Mouse (Mus musculus): ENCODE measurements at regions not wholly inside any gene's neighbourhood (a gene's known extent, or its start where the extent isn't known, plus 50 kb on each side); places are given as distances from the start of the nearest gene placed in this dataset.
A peak's percentile ranks its signal among the peaks of the same experiment; 100 is the strongest.

DNA sequence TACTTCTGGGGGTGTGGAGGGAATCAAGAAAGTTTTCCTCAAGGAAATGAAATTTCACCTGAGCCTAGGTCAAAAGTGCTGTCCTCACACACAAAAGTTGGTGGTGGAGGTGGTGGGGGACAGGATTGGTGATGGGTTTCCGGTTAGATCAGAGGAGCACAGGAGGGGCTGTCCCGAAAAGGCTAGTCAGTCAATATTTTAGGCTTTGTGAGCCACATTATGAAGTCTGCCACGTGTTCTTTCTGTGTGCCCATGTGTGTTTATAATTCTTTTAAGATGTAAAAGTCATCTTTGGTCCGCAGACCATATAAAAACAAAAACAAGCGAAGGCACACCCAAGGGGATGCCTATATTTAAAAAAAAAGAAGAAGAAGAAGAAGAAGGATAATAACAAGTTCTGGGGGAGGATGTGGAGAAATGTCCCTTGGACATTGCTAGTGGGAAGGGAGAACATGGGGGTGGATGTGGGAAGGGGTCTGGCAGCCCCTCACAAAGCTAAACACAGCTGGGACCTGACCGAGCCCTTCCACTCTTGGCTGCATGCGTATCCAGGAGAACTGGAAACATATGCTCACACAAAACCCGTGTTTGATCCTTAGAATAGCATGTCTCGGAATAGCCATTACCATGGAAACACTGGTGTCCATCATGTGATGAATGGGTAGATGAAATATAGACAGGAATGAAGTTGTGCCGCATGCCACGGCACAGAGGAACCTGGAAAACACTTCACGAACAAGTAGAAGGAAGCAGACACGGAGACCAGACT lies 98.7 kb upstream of the Slc45a1 start:
- H3K36me3 ChIP-seq (ENCODE audit: control insufficient read depth, insufficient read depth, low read length) = no peaks in the 10 kb centered on the region
- TF ChIP-seq CTCF (conservative IDR thresholded peaks at IDR 0.05; ENCODE audit: insufficient read depth, insufficient read length, low read depth, low read length) (no peak), POLR2A (IDR thresholded peaks at IDR 0.05; ENCODE audit: low read depth, low read length) (no peak)
- peaks cover 13% of the 10 kb centered on the region for H3K4me1 ChIP-seq (ENCODE audit: control insufficient read depth, insufficient read depth, low read length)
- H3K27ac ChIP-seq (ENCODE audit: insufficient read depth, low read depth, low read length) = no peak overlapping the region
- DNase-seq = no peak
- no peaks in the 10 kb centered on the region for H3K27me3 ChIP-seq (replicated peaks; ENCODE audit: control insufficient read depth, insufficient read depth, low read length)
- WGBS = 86% methylated on average over 13 of the region's 13 CpGs
- no peak overlapping the region for H3K4me3 ChIP-seq (ENCODE audit: insufficient read depth, low read depth, low read length)

DNA sequence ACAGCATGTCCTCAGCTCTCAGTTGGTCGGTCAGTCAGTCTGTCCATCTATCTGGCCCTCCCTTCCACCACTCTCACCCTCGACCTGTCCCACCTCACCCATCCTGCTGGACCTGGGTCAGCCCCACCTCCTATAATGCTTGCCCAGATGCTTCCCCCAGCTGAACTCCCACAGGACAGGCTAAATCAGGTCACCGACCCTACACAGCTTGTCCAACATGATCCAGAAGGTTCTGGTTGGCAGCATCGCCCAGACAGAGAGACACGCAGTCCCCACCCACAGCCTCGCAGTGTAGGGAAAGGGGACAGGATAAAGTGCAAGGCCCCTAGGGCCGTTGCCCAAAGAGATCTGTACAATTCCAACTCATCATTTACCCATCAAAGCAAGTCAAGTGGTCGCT lies 97.1 kb upstream of the Slc45a1 start:
- no peaks in the 10 kb centered on the region for H3K36me3 ChIP-seq (ENCODE audit: control insufficient read depth, insufficient read depth, low read length)
- peaks cover 21% of the 10 kb centered on the region for H3K4me1 ChIP-seq (ENCODE audit: control insufficient read depth, insufficient read depth, low read length)
- WGBS = 69% methylated on average over 8 of the region's 8 CpGs
- H3K27me3 ChIP-seq (replicated peaks; ENCODE audit: control insufficient read depth, insufficient read depth, low read length) = no peaks in the 10 kb centered on the region
- no peak overlapping the region for H3K27ac ChIP-seq (ENCODE audit: insufficient read depth, low read depth, low read length)
- TF ChIP-seq CTCF (conservative IDR thresholded peaks at IDR 0.05; ENCODE audit: insufficient read depth, insufficient read length, low read depth, low read length) (no peak), POLR2A (IDR thresholded peaks at IDR 0.05; ENCODE audit: low read depth, low read length) (no peak)
- H3K4me3 ChIP-seq (ENCODE audit: insufficient read depth, low read depth, low read length) = no peak overlapping the region
- DNase-seq = peak; percentile 67

DNA sequence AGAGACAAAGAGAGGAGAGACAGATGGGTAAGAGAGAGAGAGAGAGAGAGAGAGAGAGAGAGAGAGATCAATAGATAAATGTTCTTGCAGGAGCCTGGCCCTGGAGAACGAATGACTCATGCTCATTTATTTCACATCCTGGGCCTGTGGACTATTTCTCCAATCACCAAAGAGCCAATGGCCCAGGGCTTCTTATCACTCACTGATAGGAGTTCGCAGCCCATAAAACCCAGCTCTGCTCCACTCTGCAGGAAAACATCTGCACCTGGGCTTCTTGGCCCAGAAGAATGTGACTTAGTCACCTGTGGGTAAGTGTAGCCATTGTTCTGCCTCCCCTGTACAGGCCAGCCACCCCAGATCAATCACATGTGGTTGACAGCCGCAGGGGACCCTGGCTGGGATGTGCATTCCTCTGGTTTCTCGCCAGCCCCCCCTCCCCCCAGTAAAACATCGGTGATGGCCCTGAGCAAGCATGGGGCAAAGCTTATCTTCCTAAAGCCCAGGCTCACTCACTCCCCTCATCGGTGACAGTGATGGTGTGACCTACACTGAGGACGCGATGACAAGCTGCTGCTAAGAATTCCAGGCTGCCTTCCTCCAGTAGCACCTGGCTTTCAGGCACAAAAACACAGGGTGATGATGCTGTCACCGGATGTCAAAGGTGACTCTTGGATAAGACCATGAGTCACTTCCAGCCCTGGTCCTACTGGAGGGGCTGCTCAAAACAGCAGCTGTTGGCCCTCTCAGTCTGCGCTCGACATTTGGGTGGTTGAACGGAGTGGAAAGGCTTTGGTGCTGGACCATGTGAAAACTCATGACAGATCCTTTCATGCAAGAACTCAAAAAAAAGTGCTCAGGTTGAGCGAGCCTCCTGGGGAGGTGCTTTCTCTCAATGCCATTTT lies 96.4 kb upstream of the Slc45a1 start:
- 78% methylated on average over 13 of the region's 13 CpGs for WGBS
- no peak for TF ChIP-seq CTCF (conservative IDR thresholded peaks at IDR 0.05; ENCODE audit: insufficient read depth, insufficient read length, low read depth, low read length)
- no peak for TF ChIP-seq POLR2A (IDR thresholded peaks at IDR 0.05; ENCODE audit: low read depth, low read length)
- no peaks in the 10 kb centered on the region for H3K36me3 ChIP-seq (ENCODE audit: control insufficient read depth, insufficient read depth, low read length)
- no peak for DNase-seq
- no peak overlapping the region for H3K4me3 ChIP-seq (ENCODE audit: insufficient read depth, low read depth, low read length)
- no peak overlapping the region for H3K27ac ChIP-seq (ENCODE audit: insufficient read depth, low read depth, low read length)
- no peaks in the 10 kb centered on the region for H3K27me3 ChIP-seq (replicated peaks; ENCODE audit: control insufficient read depth, insufficient read depth, low read length)
- H3K4me1 ChIP-seq (ENCODE audit: control insufficient read depth, insufficient read depth, low read length) = peaks cover 21% of the 10 kb centered on the region

DNA sequence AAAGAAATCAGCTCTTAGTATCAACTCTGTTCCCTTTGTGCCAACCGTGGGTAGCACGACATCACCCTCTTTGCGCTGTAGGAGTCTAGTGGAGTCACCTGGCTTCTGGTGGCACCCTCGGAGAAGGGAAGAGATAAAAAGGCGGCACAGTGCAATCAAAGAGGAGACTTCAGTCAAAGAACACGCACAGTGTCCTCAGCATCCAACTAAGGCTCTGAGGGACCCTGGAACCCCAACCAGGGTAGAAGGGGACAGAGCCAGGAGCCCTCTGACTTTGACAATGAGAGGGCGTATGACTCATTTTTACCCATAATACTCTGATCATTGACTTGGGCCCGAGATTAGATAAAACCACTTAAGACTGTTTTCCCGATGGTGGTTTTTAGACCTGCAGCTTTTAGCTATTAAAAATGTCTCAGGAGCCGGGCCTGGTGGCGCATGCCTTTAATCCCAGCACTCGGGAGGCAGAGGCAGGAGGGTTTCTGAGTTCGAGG lies 94.5 kb upstream of the Slc45a1 start:
- DNase-seq = no peak
- Histone ChIP-seq H3K4me1 (ENCODE audit: control insufficient read depth, insufficient read depth, low read length) (peaks cover 21% of the 10 kb centered on the region), H3K4me3 (ENCODE audit: insufficient read depth, low read depth, low read length) (no peak overlapping the region), H3K36me3 (ENCODE audit: control insufficient read depth, insufficient read depth, low read length) (no peaks in the 10 kb centered on the region), H3K27ac (ENCODE audit: insufficient read depth, low read depth, low read length) (peak overlapping the region; percentile 83), H3K27me3 (replicated peaks; ENCODE audit: control insufficient read depth, insufficient read depth, low read length) (no peaks in the 10 kb centered on the region)
- WGBS = 61% methylated on average over 13 of the region's 13 CpGs
- TF ChIP-seq POLR2A (IDR thresholded peaks at IDR 0.05; ENCODE audit: low read depth, low read length) = no peak
- TF ChIP-seq CTCF (conservative IDR thresholded peaks at IDR 0.05; ENCODE audit: insufficient read depth, insufficient read length, low read depth, low read length) = no peak

DNA sequence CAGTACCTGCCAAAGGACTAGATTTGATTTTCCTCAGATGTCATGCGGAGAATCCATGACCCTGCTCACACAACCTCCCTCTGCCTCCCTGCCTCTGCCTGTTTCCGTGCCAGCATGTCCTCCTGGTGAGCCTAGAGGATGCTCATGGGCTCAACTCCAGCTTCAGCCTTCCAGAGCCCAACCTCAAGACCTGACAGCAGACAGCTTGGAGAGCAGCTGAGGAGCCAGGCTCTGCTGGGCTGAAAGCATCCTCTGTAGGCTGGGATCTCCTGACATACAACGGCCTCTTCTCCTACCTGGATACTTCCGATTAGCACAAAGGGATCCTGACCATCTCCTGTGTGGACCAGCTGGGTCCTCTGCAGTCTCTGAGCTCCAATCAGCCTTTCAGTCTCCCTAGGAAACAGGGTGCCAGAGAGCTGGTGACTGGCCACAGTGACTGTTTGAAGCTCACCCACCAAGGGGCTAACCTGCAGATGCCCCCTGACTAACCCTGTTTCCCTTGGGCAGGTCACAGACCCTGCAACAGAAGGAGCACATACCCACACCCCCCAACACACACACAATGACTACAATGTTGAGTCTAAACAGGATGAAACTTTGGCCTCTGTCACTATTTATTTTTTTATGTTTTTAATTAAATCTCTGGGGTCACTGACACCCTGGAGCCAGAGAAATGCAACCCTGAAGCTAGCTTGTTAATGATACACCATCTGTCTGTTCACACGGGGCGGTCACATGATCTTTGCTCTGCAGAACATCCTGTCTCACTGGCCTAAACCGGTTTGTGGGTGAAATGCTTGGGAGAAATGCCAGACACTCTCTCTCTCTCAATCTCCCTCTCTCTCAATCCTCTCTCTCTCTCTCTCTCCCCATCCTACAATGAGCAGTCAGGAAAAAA lies 93.8 kb upstream of the Slc45a1 start:
- peaks cover 21% of the 10 kb centered on the region for H3K4me1 ChIP-seq (ENCODE audit: control insufficient read depth, insufficient read depth, low read length)
- H3K27me3 ChIP-seq (replicated peaks; ENCODE audit: control insufficient read depth, insufficient read depth, low read length) = no peaks in the 10 kb centered on the region
- H3K4me3 ChIP-seq (ENCODE audit: insufficient read depth, low read depth, low read length) = no peak overlapping the region
- 16% methylated on average over 7 of the region's 7 CpGs for WGBS
- H3K36me3 ChIP-seq (ENCODE audit: control insufficient read depth, insufficient read depth, low read length) = no peaks in the 10 kb centered on the region
- no peak for TF ChIP-seq POLR2A (IDR thresholded peaks at IDR 0.05; ENCODE audit: low read depth, low read length)
- TF ChIP-seq CTCF (conservative IDR thresholded peaks at IDR 0.05; ENCODE audit: insufficient read depth, insufficient read length, low read depth, low read length) = no peak
- peak overlapping the region; percentile 96 for H3K27ac ChIP-seq (ENCODE audit: insufficient read depth, low read depth, low read length)
- DNase-seq = peak; percentile 96

DNA sequence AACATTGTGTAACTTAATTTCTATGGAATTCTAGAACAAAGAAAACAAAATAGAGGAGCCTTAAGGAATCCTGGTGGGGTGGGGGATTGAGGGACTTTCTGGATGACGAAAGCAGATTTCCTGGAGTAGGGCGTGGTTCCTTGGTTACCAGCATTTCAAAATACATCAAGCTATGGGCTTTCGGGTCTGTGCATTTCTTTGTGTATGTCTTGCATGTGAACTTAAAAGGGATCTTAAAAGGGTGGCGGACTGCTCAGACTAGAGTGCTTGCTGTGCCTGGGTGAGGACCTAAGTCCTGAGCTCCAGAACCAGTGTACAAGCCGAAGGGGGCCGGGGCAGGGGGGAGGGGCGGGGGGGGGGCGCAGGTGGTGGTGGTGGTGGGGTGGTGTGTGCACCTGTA lies 91.5 kb upstream of the Slc45a1 start:
- Histone ChIP-seq H3K27ac (ENCODE audit: insufficient read depth, low read depth, low read length) (no peak overlapping the region), H3K4me3 (ENCODE audit: insufficient read depth, low read depth, low read length) (no peak overlapping the region), H3K36me3 (ENCODE audit: control insufficient read depth, insufficient read depth, low read length) (no peaks in the 10 kb centered on the region), H3K4me1 (ENCODE audit: control insufficient read depth, insufficient read depth, low read length) (peaks cover 19% of the 10 kb centered on the region), H3K27me3 (replicated peaks; ENCODE audit: control insufficient read depth, insufficient read depth, low read length) (no peaks in the 10 kb centered on the region)
- no peak for TF ChIP-seq POLR2A (IDR thresholded peaks at IDR 0.05; ENCODE audit: low read depth, low read length)
- no peak for TF ChIP-seq CTCF (conservative IDR thresholded peaks at IDR 0.05; ENCODE audit: insufficient read depth, insufficient read length, low read depth, low read length)
- 76% methylated on average over 8 of the region's 8 CpGs for WGBS
- no peak for DNase-seq

Measured in kidney, adult 2 months (tissue).